Comparison of ENCODE assay signal across 10 mouse cellular contexts in genomic region chr3:96488290-96488906, GRCm38 (mm10). TPM values are rescaled to one million over a fixed set of nuclear protein-coding genes. Genes with fewer than 3 reads are reported as not detected.
DNase-seq lines count a peak whose midpoint lies in the region; ATAC-seq and TF ChIP-seq lines count a peak whose summit lies in the region.
"Not testable (repeated sequence)": the region's sequence is repeated elsewhere in the genome, so short reads cannot be mapped to it uniquely, and the experiment has no call there.
"Had no signal": no experiment of that assay in that cellular context is flagged by ENCODE, and none has a peak within 500 bp of the region (broad histone marks: within the 10 kb centered on the region; RNA-seq: fewer than 3 reads in every experiment).

No protein-coding gene starts in this region.

- TF ChIP-seq CTCF in cortical plate, adult 2 months (IDR thresholded peaks at IDR 0.05; ENCODE audit: extremely low read depth, insufficient read depth, low read length); heart, postnatal 0 days (IDR thresholded peaks at IDR 0.05; ENCODE audit: low read depth); kidney, adult 2 months (conservative IDR thresholded peaks at IDR 0.05; ENCODE audit: insufficient read depth, insufficient read length, low read depth, low read length): not testable (repeated sequence)

- H3K4me3 ChIP-seq in cortical plate, adult 2 months (ENCODE audit: insufficient read depth, low read length) = peak overlapping the region; percentile 38; the same call in 1 of the 2 replicates
- H3K4me3 ChIP-seq in forebrain, embryonic 14.5 days (ENCODE audit: low read depth, low read length) = peak overlapping the region; percentile 30
- peak overlapping the region; percentile 42 for H3K4me3 ChIP-seq in heart, postnatal 0 days (ENCODE audit: low read depth, low read length)
- peak overlapping the region; percentile 58 for H3K4me3 ChIP-seq in kidney, adult 2 months (ENCODE audit: insufficient read depth, low read depth, low read length)
- peak overlapping the region; percentile 61 for H3K4me3 ChIP-seq in liver, embryonic 12.5 days
- peak overlapping the region; percentile 36 for H3K4me3 ChIP-seq in neural tube, embryonic 15.5 days (replicated peaks)

- peak; percentile 85 for ATAC-seq in forebrain, embryonic 14.5 days
- peak; percentile 80 for ATAC-seq in heart, postnatal 0 days (ENCODE audit: insufficient read depth, low read depth)
- ATAC-seq in liver, embryonic 12.5 days = peak; percentile 74
- ATAC-seq in megakaryocyte-erythroid progenitor cell, adult 5-6 weeks (replicated peaks; ENCODE audit: low FRiP score, low TSS enrichment, poor library complexity, severe bottlenecking) = peak; percentile 56
- peak; percentile 87 for ATAC-seq in neural tube, embryonic 15.5 days (ENCODE audit: low FRiP score)

- not testable (repeated sequence) for TF ChIP-seq POLR2A in cortical plate, adult 2 months (IDR thresholded peaks at IDR 0.05; ENCODE audit: extremely low read depth, insufficient read depth, low read length); kidney, adult 2 months (IDR thresholded peaks at IDR 0.05; ENCODE audit: low read depth, low read length)

- not testable (repeated sequence) for DNase-seq in forebrain, embryonic 14.5 days (ENCODE audit: low spot score); heart, postnatal 0 days (ENCODE audit: low spot score); kidney, adult 2 months

- H3K27ac ChIP-seq in cortical plate, adult 2 months (ENCODE audit: insufficient read depth, low read length) = peak overlapping the region; percentile 96
- H3K27ac ChIP-seq in forebrain, embryonic 14.5 days (ENCODE audit: low read depth, low read length) = peak overlapping the region; percentile 88
- peak overlapping the region; percentile 96 for H3K27ac ChIP-seq in heart, postnatal 0 days (ENCODE audit: low read depth)
- peak overlapping the region; percentile 99 for H3K27ac ChIP-seq in kidney, adult 2 months (ENCODE audit: insufficient read depth, low read depth, low read length)
- peak overlapping the region; percentile 98 for H3K27ac ChIP-seq in liver, embryonic 12.5 days
- H3K27ac ChIP-seq in neural tube, embryonic 15.5 days (replicated peaks) = peak overlapping the region; percentile 91

- H3K4me1 ChIP-seq in cortical plate, adult 2 months (ENCODE audit: control insufficient read depth, insufficient read depth, low read length); forebrain, embryonic 14.5 days (ENCODE audit: control insufficient read depth, insufficient read depth, low read length); heart, postnatal 0 days (ENCODE audit: control insufficient read depth, insufficient read depth); kidney, adult 2 months (ENCODE audit: control insufficient read depth, insufficient read depth, low read length): not testable (repeated sequence)
- H3K4me1 ChIP-seq in liver, embryonic 12.5 days = peaks cover 29% of the 10 kb centered on the region
- peaks cover 10% of the 10 kb centered on the region; the same call in 1 of the 2 replicates for H3K4me1 ChIP-seq in neural tube, embryonic 15.5 days

- not testable (repeated sequence) for H3K9me3 ChIP-seq in forebrain, embryonic 14.5 days (replicated peaks; ENCODE audit: control insufficient read depth, low read length); heart, postnatal 0 days (replicated peaks; ENCODE audit: control insufficient read depth, low read length); liver, embryonic 12.5 days (replicated peaks); neural tube, embryonic 15.5 days (replicated peaks)

- TF ChIP-seq EP300 in heart, postnatal 0 days (IDR thresholded peaks at IDR 0.05; ENCODE audit: low read depth) = not testable (repeated sequence)

- WGBS in forebrain, embryonic 14.5 days = 0% methylated on average over 1 of the region's 55 CpGs
- WGBS in heart, postnatal 0 days = no CpG with 5 or more reads among the region's 55 CpGs
- WGBS in kidney, adult 2 months = 0% methylated on average over 6 of the region's 55 CpGs
- WGBS in liver, embryonic 12.5 days (ENCODE audit: insufficient replicate concordance) = 0% methylated on average over 4 of the region's 55 CpGs
- WGBS in neural tube, embryonic 15.5 days = 0% methylated on average over 1 of the region's 55 CpGs

- H3K27me3 ChIP-seq in forebrain, embryonic 14.5 days (replicated peaks; ENCODE audit: control insufficient read depth, insufficient read depth, low read length); heart, postnatal 0 days (ENCODE audit: control insufficient read depth, insufficient read depth, low read length); kidney, adult 2 months (replicated peaks; ENCODE audit: control insufficient read depth, insufficient read depth, low read length); liver, embryonic 12.5 days (replicated peaks); neural tube, embryonic 15.5 days (replicated peaks): not testable (repeated sequence)

- not testable (repeated sequence) for H3K36me3 ChIP-seq in forebrain, embryonic 14.5 days (ENCODE audit: control insufficient read depth, insufficient read depth, low read length); heart, postnatal 0 days (replicated peaks; ENCODE audit: control insufficient read depth, insufficient read depth, low read length); kidney, adult 2 months (ENCODE audit: control insufficient read depth, insufficient read depth, low read length); liver, embryonic 12.5 days; neural tube, embryonic 15.5 days

- peak overlapping the region; percentile 58 for H3K4me2 ChIP-seq in forebrain, embryonic 14.5 days (ENCODE audit: low read length)
- H3K4me2 ChIP-seq in heart, postnatal 0 days (ENCODE audit: low read depth, low read length) = peak overlapping the region; percentile 69
- H3K4me2 ChIP-seq in liver, embryonic 12.5 days = peak overlapping the region; percentile 83
- peak overlapping the region; percentile 63 for H3K4me2 ChIP-seq in neural tube, embryonic 15.5 days

- peak overlapping the region; percentile 56 for H3K9ac ChIP-seq in forebrain, embryonic 14.5 days (ENCODE audit: low read length)
- peak overlapping the region; percentile 57 for H3K9ac ChIP-seq in heart, postnatal 0 days (replicated peaks; ENCODE audit: low read depth, low read length)
- peak overlapping the region; percentile 79 for H3K9ac ChIP-seq in liver, embryonic 12.5 days
- peak overlapping the region; percentile 45 for H3K9ac ChIP-seq in neural tube, embryonic 15.5 days (replicated peaks)

RNA-seq across cellular contexts. Expression of gene BC107364, which starts 36.3 kb away (rescaled TPM):
- not detected in 2 replicates for polyA plus RNA-seq in cortical plate, adult 2 months (2012; rRNA removed)
- polyA plus RNA-seq in forebrain, embryonic 14.5 days (2014; fragmentation: Nextera tagmentation; extraction: Ambion mirVana) = not detected in 2 replicates
- not detected in 2 replicates for total RNA-seq in heart, postnatal 0 days (2014; rRNA removed; ENCODE audit: low replicate concordance)
- 0.40 and 0.41 TPM in 2 replicates for polyA plus RNA-seq in heart, postnatal 0 days (2015; fragmentation: Nextera tagmentation; extraction: Ambion mirVana)
- 0.08 and 0.14 TPM in 2 replicates for polyA plus RNA-seq in kidney, adult 2 months (2012; rRNA removed)
- polyA plus RNA-seq in liver, embryonic 12.5 days (2016; fragmentation: Nextera tagmentation; extraction: Ambion mirVana) = not detected in 2 replicates
- total RNA-seq in megakaryocyte-erythroid progenitor cell, adult 5-6 weeks (2014; fragmentation: Nextera tagmentation) = not detected in 2 replicates
- not detected in 2 replicates for total RNA-seq in megakaryocyte-erythroid progenitor cell, adult 5-6 weeks (2017)
- polyA plus RNA-seq in neural tube, embryonic 15.5 days (2015; fragmentation: Nextera tagmentation; extraction: Ambion mirVana) = not detected in 2 replicates
- total RNA-seq: adrenal gland, adult 2 months; gastrocnemius, postnatal 4 days; layer of hippocampus, postnatal 25 days had no signal
- polyA plus RNA-seq: adrenal gland, adult 2 months had no signal

RNA-seq across cellular contexts. Expression of gene Hfe2, which starts 36.6 kb away (rescaled TPM):
- 1.4 and 1.5 TPM in 2 replicates for polyA plus RNA-seq in cortical plate, adult 2 months (2012; rRNA removed)
- polyA plus RNA-seq in forebrain, embryonic 14.5 days (2014; fragmentation: Nextera tagmentation; extraction: Ambion mirVana) = 0.41 and 0.52 TPM in 2 replicates
- 68.1 and 81.3 TPM in 2 replicates for total RNA-seq in heart, postnatal 0 days (2014; rRNA removed; ENCODE audit: low replicate concordance)
- polyA plus RNA-seq in heart, postnatal 0 days (2015; fragmentation: Nextera tagmentation; extraction: Ambion mirVana) = 24.7 and 25.9 TPM in 2 replicates
- polyA plus RNA-seq in kidney, adult 2 months (2012; rRNA removed) = 0.23 and 3.9 TPM in 2 replicates
- 0.68 and 0.98 TPM in 2 replicates for polyA plus RNA-seq in liver, embryonic 12.5 days (2016; fragmentation: Nextera tagmentation; extraction: Ambion mirVana)
- total RNA-seq in megakaryocyte-erythroid progenitor cell, adult 5-6 weeks (2014; fragmentation: Nextera tagmentation) = not detected in 2 replicates
- not detected in 2 replicates for total RNA-seq in megakaryocyte-erythroid progenitor cell, adult 5-6 weeks (2017)
- polyA plus RNA-seq in neural tube, embryonic 15.5 days (2015; fragmentation: Nextera tagmentation; extraction: Ambion mirVana) = 2.4 and 3.0 TPM in 2 replicates
